Mouse (Mus musculus) common myeloid progenitor, adult 5-6 weeks (primary cell): ENCODE measurements around the gene Trpv5. TPM values are rescaled to one million over a fixed set of nuclear protein-coding genes. Genes with fewer than 3 reads are reported as not detected.

ENCODE experiments used
- ATAC-seq: replicated peaks from 2 replicates; pipeline ENCODE4 v1.8.0; 2016; ENCODE audit warnings: low read depth, mild to moderate bottlenecking, moderate TSS enrichment, inconsistent platforms; ENCODE audit not compliant: poor library complexity, severe bottlenecking
- total RNA-seq: library from RNA; stranded (forward); fragments of 200-1000, 187-1606 nt; gene quantifications from 2 replicates; pipeline ENCODE4 v1.2.3, GENCODE M21; 2017

Gene Trpv5
- total RNA-seq, 1 experiment from 2014 or later, result not detected

GRCm38 (mm10) chr6:41642765-41643164 lies 37.8 kb downstream of the Trpv5 start:
- ATAC-seq, result peak; percentile 48; the same call in 1 of the 2 replicates

DNA sequence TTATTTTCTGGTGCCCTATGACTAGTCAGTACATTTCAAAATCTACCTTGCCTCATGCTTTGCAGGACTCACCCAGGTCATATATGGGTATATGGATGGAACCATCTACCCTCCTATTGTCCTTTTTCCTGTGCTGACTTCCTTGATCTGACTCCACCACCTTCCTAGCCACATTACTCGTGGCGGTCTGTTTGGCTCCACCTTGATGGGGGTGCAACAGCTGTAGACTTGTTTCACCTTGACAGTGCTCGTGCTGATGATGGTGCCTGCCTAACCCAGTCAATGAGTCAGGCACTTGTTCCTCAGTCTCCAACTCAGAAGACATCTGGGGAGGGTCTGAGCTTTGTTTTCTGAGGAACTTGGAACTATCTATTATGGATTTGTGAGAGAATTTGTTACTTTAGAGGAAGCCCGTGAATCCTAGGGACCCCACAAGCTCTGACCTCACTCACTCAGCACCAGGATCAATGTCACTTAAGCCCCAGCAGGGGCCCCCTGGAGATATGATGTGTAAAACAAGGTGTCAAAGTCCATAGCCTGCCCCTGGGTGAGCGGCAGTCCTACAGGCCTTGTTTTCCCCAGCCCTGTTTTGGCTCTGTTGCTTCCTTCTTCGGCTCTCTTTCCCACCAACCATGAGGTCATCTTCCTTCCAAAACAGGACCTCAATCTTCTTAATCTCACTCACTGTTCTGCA lies 39.2 kb downstream of the Trpv5 start:
- ATAC-seq, result no peak

DNA sequence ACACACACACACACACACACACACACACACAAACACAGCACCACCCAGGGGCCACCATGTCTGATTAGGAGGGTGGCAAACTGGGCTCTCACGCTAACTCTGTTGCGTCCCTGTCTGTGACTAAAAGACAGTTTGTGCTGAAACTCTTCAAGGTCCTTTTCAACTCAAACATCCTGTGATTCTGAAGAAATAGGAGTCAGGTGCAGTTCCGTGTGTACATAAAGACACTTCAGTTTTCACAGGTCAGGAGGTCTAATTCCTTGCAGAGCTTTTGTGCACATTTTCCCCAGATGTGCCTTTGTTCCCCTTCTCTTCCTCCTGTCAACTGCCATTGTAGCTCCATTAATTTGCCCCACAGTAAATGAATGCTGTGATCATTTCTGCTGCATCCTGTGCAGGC lies 40.1 kb downstream of the Trpv5 start:
- no peak for ATAC-seq

DNA sequence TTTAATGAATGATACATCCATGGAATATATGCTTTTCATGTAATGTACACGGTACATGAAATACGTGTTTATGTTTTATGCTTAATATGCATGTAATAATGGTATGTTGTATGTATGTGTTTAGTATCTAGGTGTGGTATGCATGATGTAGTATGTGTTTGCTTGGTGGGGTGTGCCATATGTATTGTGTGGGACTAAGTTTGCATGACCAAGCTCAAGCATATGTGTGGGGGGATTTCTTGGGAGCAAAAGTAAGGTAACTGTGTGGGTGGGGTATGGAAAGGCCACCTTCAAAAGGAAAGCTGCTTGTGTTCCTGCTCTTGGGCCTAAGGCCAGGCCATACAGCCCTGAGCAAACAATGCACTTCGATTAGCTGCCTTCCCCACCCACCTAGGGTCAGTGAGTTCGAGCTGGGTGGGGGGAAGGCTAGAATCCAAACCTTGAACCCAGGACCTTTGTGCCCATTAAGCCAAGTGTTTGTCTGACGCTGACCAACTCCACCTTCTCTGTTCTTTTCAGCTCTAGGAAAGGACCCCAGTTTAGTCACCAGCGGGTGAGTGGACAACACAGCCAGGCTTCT lies 42.6 kb downstream of the Trpv5 start:
- no peak for ATAC-seq

- no peak for ATAC-seq
Measured at GRCm38 (mm10) chr6:41637393-41637792, 43.2 kb downstream of the Trpv5 start.

DNA sequence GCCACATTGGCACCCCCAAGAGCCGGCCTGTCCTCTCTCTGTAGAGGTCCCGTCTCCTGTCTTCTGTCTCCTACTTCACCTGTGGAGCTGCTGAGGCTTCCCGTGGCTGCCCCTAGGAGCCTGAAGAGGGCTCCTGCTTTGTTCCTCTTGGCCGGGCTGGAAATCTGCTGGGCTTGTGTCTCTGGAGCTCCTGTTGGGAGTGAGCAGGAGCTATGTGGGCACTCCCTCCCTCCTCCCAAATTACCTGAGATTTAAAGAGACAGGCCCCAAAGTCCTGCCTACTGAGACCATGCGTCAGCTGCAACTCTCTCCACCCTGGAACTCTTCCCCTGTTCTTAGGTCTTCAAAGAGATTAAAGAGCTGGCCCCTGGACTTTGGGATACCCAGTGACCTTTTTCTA lies 44.4 kb downstream of the Trpv5 start, which contains the start of gene Trpv6:
Gene Trpv6, minus strand, starts transcription at position 228 of the 400 bp plus-strand sequence.
- ATAC-seq, result no peak

- 0 out of 2 replicates have a peak, but pooled peaks have one; percentile 3 for ATAC-seq
Measured at GRCm38 (mm10) chr6:41635211-41635610, 45.4 kb downstream of the Trpv5 start.

DNA sequence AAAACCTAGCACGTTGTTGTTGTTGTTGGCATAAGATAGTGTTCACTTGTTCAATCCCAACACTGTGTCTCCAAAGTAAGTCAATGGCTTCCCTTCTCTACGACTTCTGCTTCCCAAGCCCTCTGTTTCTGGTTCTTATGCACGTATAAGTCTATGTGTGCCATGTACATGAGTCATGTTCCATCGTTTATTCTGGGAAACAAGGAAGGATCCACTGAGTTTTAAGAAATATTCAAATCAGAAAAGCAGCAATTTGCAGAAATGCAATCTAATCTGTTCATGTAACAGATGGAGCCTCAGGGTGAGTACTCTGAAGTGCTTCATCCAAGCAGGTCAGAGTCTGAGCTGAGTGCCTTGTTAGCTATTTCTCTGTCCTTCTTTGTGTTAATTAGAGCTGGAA lies 49.0 kb downstream of the Trpv5 start:
- ATAC-seq, result no peak

GRCm38 (mm10) chr6:41630791-41631190 lies 49.8 kb downstream of the Trpv5 start:
- 0 out of 2 replicates have a peak, but pooled peaks have one; percentile 19 for ATAC-seq

GRCm38 (mm10) chr6:41628180-41628579 lies 52.4 kb downstream of the Trpv5 start:
- ATAC-seq, result 0 out of 2 replicates have a peak, but pooled peaks have one; percentile 38

DNA sequence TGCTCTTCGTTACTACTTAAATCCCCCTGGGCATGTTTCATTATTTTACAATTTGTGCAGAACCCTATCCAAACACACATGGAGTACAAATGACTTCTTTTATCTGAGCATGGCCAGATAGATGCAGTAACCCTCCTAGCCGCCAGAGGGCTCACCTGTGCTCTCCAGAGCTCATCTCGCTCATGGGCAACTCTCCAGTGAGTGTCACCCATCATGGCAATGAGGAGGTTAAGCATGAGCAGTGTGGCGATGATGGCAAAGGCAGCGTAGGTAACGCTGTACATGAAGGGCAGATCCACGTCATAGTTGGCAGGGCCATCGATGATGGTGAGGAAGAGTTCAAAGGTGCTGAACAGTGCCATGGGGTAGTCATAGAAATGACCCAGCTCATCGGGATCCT lies 57.9 kb downstream of the Trpv5 start:
- peak; percentile 85 for ATAC-seq

GRCm38 (mm10) chr6:41621241-41621990 lies 59.2 kb downstream of the Trpv5 start:
- 0 out of 2 replicates have a peak, but pooled peaks have one; percentile 19 for ATAC-seq

DNA sequence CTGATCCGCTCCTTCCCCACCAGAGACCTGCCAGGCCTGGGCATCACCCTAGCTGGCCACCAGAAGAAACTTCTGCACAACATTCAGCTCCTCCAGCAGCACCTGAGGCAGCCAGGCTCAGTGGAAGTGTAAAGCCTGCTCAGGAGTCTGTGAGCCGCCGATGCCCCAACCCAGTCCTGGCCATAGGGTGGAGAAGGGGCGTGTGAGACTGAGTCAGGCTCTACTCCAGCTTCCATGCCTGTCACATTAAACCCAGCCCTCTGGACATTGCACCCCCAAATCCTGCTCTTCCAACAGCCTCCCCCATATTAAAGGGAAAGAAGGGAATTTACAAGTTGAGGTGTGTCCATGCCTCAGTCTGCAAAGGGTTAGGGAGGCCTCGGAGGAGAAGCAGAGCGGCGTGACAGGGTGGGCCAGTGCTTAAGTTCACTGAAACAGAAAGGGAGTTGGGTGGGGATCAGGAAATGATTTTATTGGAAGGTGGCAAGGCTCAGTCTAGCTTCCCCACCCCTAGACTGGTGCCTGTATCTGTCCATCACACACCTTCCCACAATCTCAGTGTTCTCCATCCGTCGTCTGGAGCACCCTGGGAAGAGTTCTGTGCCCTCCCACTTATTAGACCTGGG lies 60.3 kb downstream of the Trpv5 start:
- ATAC-seq, result no peak

DNA sequence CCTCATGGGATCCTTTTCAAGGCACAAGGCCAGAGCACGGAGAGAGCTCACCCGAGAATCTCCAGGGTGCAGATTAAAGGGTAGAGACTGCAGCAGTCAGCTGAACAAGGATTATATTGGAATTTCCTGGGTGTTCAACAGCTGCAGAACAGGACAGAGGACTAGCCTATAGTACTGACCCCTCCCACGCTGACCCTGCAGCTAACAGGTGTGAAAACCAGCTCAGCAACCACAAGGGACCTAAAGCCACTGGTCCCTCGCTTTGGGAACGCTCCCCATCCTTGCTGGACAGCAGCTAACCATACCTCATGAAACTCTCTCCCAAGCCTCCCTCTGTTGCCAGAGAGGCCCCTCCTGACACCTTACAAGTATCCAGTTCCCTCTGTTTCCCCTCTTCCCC lies 72.9 kb downstream of the Trpv5 start:
- no peak for ATAC-seq

GRCm38 (mm10) chr6:41606214-41606613 lies 74.4 kb downstream of the Trpv5 start:
- peak; percentile 56 for ATAC-seq

DNA sequence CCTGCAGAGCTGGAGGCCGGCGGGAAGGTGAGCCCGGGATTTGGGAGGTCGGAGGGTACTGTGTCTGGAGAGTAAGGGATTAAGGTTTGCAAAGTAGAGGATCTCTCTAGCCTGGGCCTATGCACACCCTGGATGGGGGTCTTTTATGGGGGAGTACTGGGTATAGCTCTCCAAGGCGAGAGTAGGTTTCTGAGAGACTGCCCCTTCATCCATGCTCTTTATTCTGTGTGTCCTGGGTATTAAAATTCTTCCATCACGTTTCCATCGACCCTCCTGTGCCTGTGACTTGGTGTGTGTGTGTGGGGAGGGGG lies 74.8 kb downstream of the Trpv5 start:
- no peak for ATAC-seq

DNA sequence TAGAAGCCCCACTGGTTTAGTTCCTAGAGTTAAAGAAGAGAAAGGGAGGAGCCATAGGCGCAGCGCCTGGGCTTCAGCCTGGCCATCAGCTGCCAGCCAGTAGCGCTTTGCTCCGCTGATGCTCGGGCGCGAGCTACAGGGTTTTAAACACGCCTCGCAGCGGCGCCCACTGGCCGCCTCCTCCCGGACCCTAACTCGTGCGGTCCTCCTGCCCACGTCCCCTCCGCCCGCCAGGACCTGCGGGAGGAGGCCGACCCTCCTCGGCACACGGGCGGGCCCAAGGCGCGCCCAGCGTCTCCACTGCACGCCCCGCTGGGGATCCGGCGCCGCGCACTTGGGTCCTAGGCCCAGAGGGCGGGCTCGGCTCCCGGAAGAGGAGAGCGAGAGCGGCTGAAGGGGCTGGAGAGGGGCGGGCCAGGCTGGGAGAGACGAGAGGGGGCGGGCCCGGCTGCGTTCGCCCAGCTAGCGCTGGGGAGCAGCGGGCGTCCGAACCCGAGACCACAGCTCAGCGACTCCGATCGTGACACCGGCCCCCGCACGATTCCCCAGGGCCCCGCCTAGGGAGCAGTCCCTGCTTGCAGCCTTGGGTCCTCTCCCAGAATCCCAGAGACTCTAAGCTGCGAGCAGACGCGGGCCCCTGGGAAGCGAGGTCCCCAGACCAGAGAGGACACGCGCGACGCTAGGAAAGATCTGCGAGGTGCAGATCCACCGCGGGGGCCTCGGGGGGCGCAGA lies 75.3 kb downstream of the Trpv5 start, which contains the start of gene Ephb6:
Gene Ephb6, plus strand, starts transcription at position 422 of the 733 bp plus-strand sequence.
- ATAC-seq, result peak; percentile 84

DNA sequence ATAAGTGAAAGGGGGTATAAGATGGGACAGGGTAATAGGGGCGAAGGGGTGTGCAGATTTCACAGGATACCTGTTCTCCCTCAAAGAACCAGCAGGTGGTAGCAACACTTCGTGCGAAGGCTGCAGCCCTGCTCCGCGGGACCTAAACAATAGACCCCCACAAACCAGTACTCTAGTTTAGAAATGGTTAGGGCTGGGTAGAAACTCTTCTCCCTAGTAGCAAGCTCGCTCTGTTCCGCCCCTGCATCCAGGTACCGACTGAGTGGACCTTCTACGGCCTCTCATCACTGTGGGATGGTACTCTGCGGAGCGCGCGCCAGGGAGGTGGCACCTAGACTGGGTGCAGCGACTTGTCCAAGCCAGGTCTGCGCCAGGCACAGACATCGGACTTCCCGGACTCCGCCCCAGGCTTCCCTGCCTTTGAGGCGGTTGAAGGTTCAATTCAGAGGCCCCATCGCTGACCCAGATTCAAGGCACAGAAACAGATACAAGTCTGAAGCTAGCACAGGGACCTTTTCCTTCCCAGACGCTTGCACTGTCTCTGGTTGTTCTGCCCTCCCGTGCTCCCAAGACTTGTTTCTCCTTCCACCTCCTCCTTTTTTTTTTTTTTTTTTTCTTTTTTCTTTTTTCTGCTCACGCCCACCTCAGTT lies 76.0 kb downstream of the Trpv5 start:
- peak; percentile 70 for ATAC-seq
